Mouse (Mus musculus) lung, adult 10 weeks (tissue): ENCODE results near the gene Btbd35f11. TPM values are rescaled to one million over a fixed set of nuclear protein-coding genes. Genes with fewer than 3 reads are reported as not detected.

Experiments
- polyA plus RNA-seq: library from polyadenylated mRNA; stranded (reverse); fragments of 350-450 nt; fragmentation: Illumina TruSeq; extraction: RNeasy Lipid Tissue Mini Kit (QIAGEN cat#74804); gene quantifications from one replicate; pipeline ENCODE4 v1.2.3, GENCODE M21; 2014; ENCODE audit warnings: low read depth, low replicate concordance; ENCODE audit not compliant: insufficient read depth

The Btbd35f11 gene
- polyA plus RNA-seq: not detected

DNA sequence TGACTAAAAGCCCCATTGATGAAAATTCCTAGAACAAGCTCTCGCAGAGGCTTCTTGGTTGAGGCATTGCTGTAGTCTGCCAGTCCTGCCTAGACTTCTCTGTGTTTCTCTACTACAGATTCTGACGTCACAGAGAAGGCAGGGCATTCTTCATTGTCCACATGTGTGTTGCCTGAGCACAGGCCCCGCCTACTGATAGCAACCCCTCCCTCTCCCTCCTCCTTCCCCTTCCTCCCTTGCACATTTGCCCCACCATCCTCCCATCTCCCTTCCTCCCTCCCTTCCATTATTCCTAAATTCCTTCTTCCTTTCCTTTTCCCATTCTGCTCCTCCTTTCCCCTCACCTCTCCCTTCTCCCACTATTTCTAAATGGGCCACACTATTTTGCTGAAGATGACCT, at the start of gene Btbd35f11:
Btbd35f11 (minus strand) TSS at position 101 of the 400 bp plus-strand sequence.

Other genes with a start within 250 kb of the Btbd35f11 start
- not detected for gene Btbd35f24, start 247.9 kb downstream of the Btbd35f11 start, polyA plus RNA-seq